Mouse (Mus musculus) heart, adult 18-20 months (tissue): ENCODE results near the gene Osbpl9. TPM values are rescaled to one million over a fixed set of nuclear protein-coding genes. Genes with fewer than 3 reads are reported as not detected.

Experiments used
- DNase-seq, 2 experiments: peaks; one replicate each; pipeline ENCODE4 v3.0.0; 2021 to 2022; ENCODE audit warnings: mixed read lengths in 1 of 2
- total RNA-seq, 2 experiments: library from RNA; stranded (reverse); gene quantifications; 2 replicates each; pipeline ENCODE4 v1.2.3; 2021

Osbpl9 gene
- total RNA-seq, 2 experiments from 2014 or later = 97.4 to 100 TPM

GRCm38 (mm10) chr4:109136475-109137125, 65.5 kb downstream of the Osbpl9 start:
- no peak for DNase-seq

- DNase-seq = no peak
Observed at GRCm38 (mm10) chr4:109134955-109135354, 67.1 kb downstream of the Osbpl9 start.

GRCm38 (mm10) chr4:109131256-109131872, 70.7 kb downstream of the Osbpl9 start:
- DNase-seq = no peak

- DNase-seq = no peak
Observed at GRCm38 (mm10) chr4:109128971-109129370, 73.1 kb downstream of the Osbpl9 start.

- DNase-seq = no peak
Observed at GRCm38 (mm10) chr4:109128017-109128416, 74.1 kb downstream of the Osbpl9 start.

- peak in 1 of 2 experiments; percentile 59 for DNase-seq
Observed at GRCm38 (mm10) chr4:109126834-109127564, 75.1 kb downstream of the Osbpl9 start.

- DNase-seq = no peak
Observed at GRCm38 (mm10) chr4:109125746-109126425, 76.2 kb downstream of the Osbpl9 start.

- DNase-seq = peak in 1 of 2 experiments; percentile 58
Observed at GRCm38 (mm10) chr4:109122830-109123555, 79.1 kb downstream of the Osbpl9 start.

- DNase-seq = no peak
Observed at GRCm38 (mm10) chr4:109120735-109121134, 81.3 kb downstream of the Osbpl9 start.

GRCm38 (mm10) chr4:109119641-109120125, 82.4 kb downstream of the Osbpl9 start:
- no peak for DNase-seq

GRCm38 (mm10) chr4:109118327-109118659, 83.8 kb downstream of the Osbpl9 start:
- DNase-seq = no peak

- DNase-seq = peak; percentile 93 to 95
Observed at GRCm38 (mm10) chr4:109117596-109118326, 84.3 kb downstream of the Osbpl9 start.

- DNase-seq = no peak
Observed at GRCm38 (mm10) chr4:109116938-109117337, 85.1 kb downstream of the Osbpl9 start.

GRCm38 (mm10) chr4:109116494-109116893, 85.6 kb downstream of the Osbpl9 start:
- DNase-seq = peak; percentile 79 to 85

GRCm38 (mm10) chr4:109115742-109116141, 86.3 kb downstream of the Osbpl9 start:
- DNase-seq = peak in 1 of 2 experiments; percentile 55

- no peak for DNase-seq
Observed at GRCm38 (mm10) chr4:109114308-109114707, 87.8 kb downstream of the Osbpl9 start.

GRCm38 (mm10) chr4:109112915-109113505, 89.1 kb downstream of the Osbpl9 start:
- DNase-seq = peak in 1 of 2 experiments; percentile 37

- no peak for DNase-seq
Observed at GRCm38 (mm10) chr4:109110978-109111377, 91.1 kb downstream of the Osbpl9 start.

- DNase-seq = no peak
Observed at GRCm38 (mm10) chr4:109109686-109110085, 92.4 kb downstream of the Osbpl9 start.

GRCm38 (mm10) chr4:109109012-109109411, 93.1 kb downstream of the Osbpl9 start:
- no peak for DNase-seq

- no peak for DNase-seq
Observed at GRCm38 (mm10) chr4:109106594-109106993, 95.5 kb downstream of the Osbpl9 start.
